ENCODE assay signal across 9 mouse cellular contexts in the genomic region with DNA sequence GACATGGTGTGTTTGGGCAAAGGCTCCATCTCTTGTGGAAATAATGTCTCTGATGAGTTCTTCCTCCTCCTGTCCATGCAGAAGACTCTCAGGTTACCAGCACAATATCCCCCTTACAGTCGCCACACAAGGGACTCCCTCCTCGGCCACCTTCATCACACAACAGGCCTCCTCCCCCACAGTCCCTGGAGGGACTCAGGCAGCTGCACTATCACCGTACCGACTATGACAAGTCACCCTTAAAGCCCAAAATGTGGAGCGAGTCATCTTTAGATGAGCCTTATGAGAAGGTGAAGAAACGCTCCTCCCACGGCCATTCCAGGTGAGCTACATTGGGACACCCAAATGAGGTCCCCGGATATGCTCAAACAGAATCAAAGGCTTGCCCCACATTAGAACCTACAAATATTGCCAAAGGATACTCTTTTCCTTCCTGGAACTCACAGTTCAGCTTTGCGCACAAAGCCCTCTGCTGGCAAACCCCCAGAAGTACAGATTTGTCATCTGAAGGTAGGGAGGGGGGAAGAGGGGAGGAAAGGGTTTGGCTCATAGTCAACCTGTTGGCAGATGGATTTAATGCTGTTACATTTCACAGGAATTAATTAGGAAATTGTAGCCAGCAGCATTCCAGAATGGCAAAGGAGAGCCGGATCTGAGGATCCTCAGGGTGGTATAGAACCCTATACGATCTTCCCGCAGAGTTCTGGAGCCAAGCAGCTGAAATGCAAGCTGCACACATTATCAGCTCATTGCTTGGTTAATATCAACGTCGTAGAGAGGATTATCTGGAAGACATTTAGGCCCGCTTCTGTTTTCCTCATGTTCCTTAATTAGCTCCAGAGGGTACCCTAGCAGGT. TPM values are rescaled to one million over a fixed set of nuclear protein-coding genes. Genes with fewer than 3 reads are reported as not detected.
DNase-seq lines count a peak whose midpoint lies in the region; ATAC-seq and TF ChIP-seq lines count a peak whose summit lies in the region.
"Had no signal": no experiment of that assay in that cellular context is flagged by ENCODE, and none has a peak within 500 bp of the region (broad histone marks: within the 10 kb centered on the region; RNA-seq: fewer than 3 reads in every experiment).

No protein-coding gene starts in this region.

- H3K4me3 ChIP-seq in thymus, adult 2 months (ENCODE audit: control insufficient read depth, insufficient read depth, low read length) = no peak overlapping the region
- H3K4me3 ChIP-seq in forebrain, embryonic 15.5 days = no peak overlapping the region
- no peak overlapping the region for H3K4me3 ChIP-seq in hindbrain, postnatal 0 days (ENCODE audit: low read length)
- no peak overlapping the region for H3K4me3 ChIP-seq in midbrain, embryonic 11.5 days (ENCODE audit: low read depth, low read length)
- H3K4me3 ChIP-seq in stomach, embryonic 14.5 days (ENCODE audit: low read depth, low read length) = no peak overlapping the region
- H3K4me3 ChIP-seq: embryonic facial prominence, embryonic 12.5 days had no signal

- TF ChIP-seq CTCF in thymus, adult 2 months (IDR thresholded peaks at IDR 0.05; ENCODE audit: borderline replicate concordance, control insufficient read depth, extremely low read depth, insufficient read depth, low read length, poor library complexity) = no peak
- peak; percentile 82 for TF ChIP-seq CTCF in hindbrain, postnatal 0 days (IDR thresholded peaks at IDR 0.05; ENCODE audit: low read depth)

- H3K36me3 ChIP-seq in thymus, adult 2 months (ENCODE audit: control insufficient read depth, insufficient read depth, low read length) = no peaks in the 10 kb centered on the region
- H3K36me3 ChIP-seq in forebrain, embryonic 15.5 days = peaks cover 54% of the 10 kb centered on the region
- peaks cover 29% of the 10 kb centered on the region for H3K36me3 ChIP-seq in hindbrain, postnatal 0 days (ENCODE audit: insufficient read depth, low read length)
- peaks cover 33% of the 10 kb centered on the region for H3K36me3 ChIP-seq in midbrain, embryonic 11.5 days (ENCODE audit: control insufficient read depth, insufficient read depth, low read length)
- H3K36me3 ChIP-seq in stomach, embryonic 14.5 days (ENCODE audit: control insufficient read depth, insufficient read depth, low read length) = peaks cover 65% of the 10 kb centered on the region

- no peaks in the 10 kb centered on the region for H3K9me3 ChIP-seq in forebrain, embryonic 15.5 days
- no peaks in the 10 kb centered on the region for H3K9me3 ChIP-seq in hindbrain, postnatal 0 days (ENCODE audit: low read length)
- no peaks in the 10 kb centered on the region for H3K9me3 ChIP-seq in midbrain, embryonic 11.5 days (ENCODE audit: control insufficient read depth, low read length)
- H3K9me3 ChIP-seq in stomach, embryonic 14.5 days (ENCODE audit: control insufficient read depth, low read depth, low read length) = no peaks in the 10 kb centered on the region
- H3K9me3 ChIP-seq: embryonic facial prominence, embryonic 12.5 days had no signal

- DNase-seq in thymus, adult 2 months = peak; percentile 50
- no peak for DNase-seq in thymus, adult 18-20 months
- peak; percentile 70 for DNase-seq in cerebellum, adult 11 months
- peak; percentile 93 for DNase-seq in hindbrain, postnatal 0 days (ENCODE audit: low spot score)
- peak; percentile 72 to 83 for DNase-seq in left cerebral cortex, postnatal 14 days (ENCODE audit: low spot score in 2 of 2)
- peak; percentile 88 for DNase-seq in midbrain, embryonic 11.5 days (ENCODE audit: low spot score, missing footprints)

- H3K4me2 ChIP-seq in forebrain, embryonic 15.5 days (replicated peaks) = no peak overlapping the region
- H3K4me2 ChIP-seq in hindbrain, postnatal 0 days (ENCODE audit: low read depth, low read length) = no peak overlapping the region
- no peak overlapping the region for H3K4me2 ChIP-seq in midbrain, embryonic 11.5 days
- no peak overlapping the region for H3K4me2 ChIP-seq in stomach, embryonic 14.5 days (replicated peaks; ENCODE audit: low read depth, low read length)
- H3K4me2 ChIP-seq: embryonic facial prominence, embryonic 12.5 days had no signal

- ATAC-seq in forebrain, embryonic 15.5 days (replicated peaks) = peak; percentile 68
- peak; percentile 60 for ATAC-seq in hindbrain, postnatal 0 days
- 0 out of 2 replicates have a peak, but pooled peaks have one; percentile 30 for ATAC-seq in midbrain, embryonic 11.5 days (ENCODE audit: low FRiP score)
- ATAC-seq in stomach, embryonic 14.5 days (ENCODE audit: insufficient number of reproducible peaks, insufficient read depth, low FRiP score, low read depth) = peak; percentile 33; the same call in 1 of the 2 replicates

- WGBS in thymus, adult 2 months = 84% methylated on average over 15 of the region's 15 CpGs
- 43% methylated on average over 15 of the region's 15 CpGs for WGBS in forebrain, embryonic 15.5 days
- 44% methylated on average over 15 of the region's 15 CpGs for WGBS in hindbrain, postnatal 0 days
- WGBS in midbrain, embryonic 11.5 days = 67% methylated on average over 15 of the region's 15 CpGs
- WGBS in stomach, embryonic 14.5 days = 51% methylated on average over 15 of the region's 15 CpGs

- no peak for TF ChIP-seq POLR2A in thymus, adult 2 months (IDR thresholded peaks at IDR 0.05; ENCODE audit: control insufficient read depth, extremely low read depth, insufficient read depth, low read length, poor library complexity)

- intact Hi-C loops in left cerebral cortex, postnatal 14 days (cut with DNase I) = loop anchor here (1.0 kb wide), 1 partner anchor 102 kb away; no protein-coding TSS in a partner anchor

- H3K4me1 ChIP-seq in thymus, adult 2 months (replicated peaks; ENCODE audit: control insufficient read depth, insufficient read depth, low read length) = no peaks in the 10 kb centered on the region
- H3K4me1 ChIP-seq in forebrain, embryonic 15.5 days = peaks cover 23% of the 10 kb centered on the region
- H3K4me1 ChIP-seq in hindbrain, postnatal 0 days (ENCODE audit: insufficient read depth, low read length) = no peaks in the 10 kb centered on the region
- H3K4me1 ChIP-seq in midbrain, embryonic 11.5 days (ENCODE audit: control insufficient read depth, insufficient read depth, low read length) = no peaks in the 10 kb centered on the region; the same call in 1 of the 2 replicates
- H3K4me1 ChIP-seq in stomach, embryonic 14.5 days (ENCODE audit: control insufficient read depth, insufficient read depth, low read length) = 0 out of 2 replicates have a peak, but pooled peaks cover 3% of the 10 kb centered on the region

- no peak overlapping the region for H3K27ac ChIP-seq in thymus, adult 2 months (ENCODE audit: control insufficient read depth, insufficient read depth, low read length)
- H3K27ac ChIP-seq in forebrain, embryonic 15.5 days (replicated peaks) = peak overlapping the region; percentile 62
- H3K27ac ChIP-seq in hindbrain, postnatal 0 days = no peak overlapping the region
- no peak overlapping the region for H3K27ac ChIP-seq in midbrain, embryonic 11.5 days (ENCODE audit: low read depth, low read length)
- no peak overlapping the region; the same call in 1 of the 2 replicates for H3K27ac ChIP-seq in stomach, embryonic 14.5 days (ENCODE audit: low read length)
- H3K27ac ChIP-seq: embryonic facial prominence, embryonic 12.5 days had no signal

- no peak overlapping the region for H3K9ac ChIP-seq in forebrain, embryonic 15.5 days (replicated peaks)
- H3K9ac ChIP-seq in hindbrain, postnatal 0 days (replicated peaks; ENCODE audit: low read length) = no peak overlapping the region
- no peak overlapping the region for H3K9ac ChIP-seq in midbrain, embryonic 11.5 days (ENCODE audit: low read length)
- H3K9ac ChIP-seq in stomach, embryonic 14.5 days (replicated peaks; ENCODE audit: low read depth, low read length) = no peak overlapping the region
- H3K9ac ChIP-seq: embryonic facial prominence, embryonic 12.5 days had no signal

- no peaks in the 10 kb centered on the region for H3K27me3 ChIP-seq in thymus, adult 2 months (ENCODE audit: control insufficient read depth, insufficient read depth, low read length)
- H3K27me3 ChIP-seq in forebrain, embryonic 15.5 days = no peaks in the 10 kb centered on the region
- H3K27me3 ChIP-seq in hindbrain, postnatal 0 days (ENCODE audit: insufficient read depth, low read length) = no peaks in the 10 kb centered on the region
- H3K27me3 ChIP-seq in midbrain, embryonic 11.5 days (ENCODE audit: control insufficient read depth, insufficient read depth, low read length) = no peaks in the 10 kb centered on the region
- no peaks in the 10 kb centered on the region for H3K27me3 ChIP-seq in stomach, embryonic 14.5 days (ENCODE audit: control insufficient read depth, insufficient read depth, low read length)
- H3K27me3 ChIP-seq: embryonic facial prominence, embryonic 12.5 days had no signal

RNA-seq across cellular contexts. Expression of a gene that starts 50.7 kb away (rescaled TPM):
- 19.5 and 20.6 TPM in 2 replicates for polyA plus RNA-seq in thymus, adult 2 months (2012; rRNA removed)
- polyA plus RNA-seq in forebrain, embryonic 15.5 days (2015; fragmentation: Nextera tagmentation; extraction: Ambion mirVana) = 55.2 and 58.4 TPM in 2 replicates
- total RNA-seq in hindbrain, postnatal 0 days (2014; rRNA removed) = 23.4 and 26.7 TPM in 2 replicates
- polyA plus RNA-seq in hindbrain, postnatal 0 days (2015; fragmentation: Nextera tagmentation; extraction: Ambion mirVana) = 27.1 and 28.9 TPM in 2 replicates
- total RNA-seq in left cerebral cortex, postnatal 14 days (2021) = 10 to 100 TPM; 44.5 to 48.3 TPM
- polyA plus RNA-seq in midbrain, embryonic 11.5 days (2014; fragmentation: Nextera tagmentation; extraction: Ambion mirVana) = 44.4 and 52.6 TPM in 2 replicates
- 32.5 and 33.0 TPM in 2 replicates for polyA plus RNA-seq in stomach, embryonic 14.5 days (2014; fragmentation: Nextera tagmentation; extraction: Ambion mirVana)

Comparison
In these comparisons a context has a peak if more than half of its experiments do, and no peak if none do; other contexts are left out.
1. DNase-seq: peak in thymus, adult 2 months (single experiment), cerebellum, adult 11 months (single experiment), hindbrain, postnatal 0 days (single experiment), left cerebral cortex, postnatal 14 days (2 of 2) and midbrain, embryonic 11.5 days (single experiment); none in thymus, adult 18-20 months (0 of 2).
2. Peak in every context shown above with its lines, with median percentiles within 50 percentile points of each other: ATAC-seq.